Mouse (Mus musculus) ES-E14 (cell line): ENCODE results near the gene Cby1. TPM values are rescaled to one million over a fixed set of nuclear protein-coding genes. Genes with fewer than 3 reads are reported as not detected.

Experiments
- DNase-seq: peaks from one replicate; pipeline ENCODE4 v3.0.0-alpha.2; 2013; ENCODE audit warnings: low read depth, low spot score
- H3K27ac ChIP-seq: 2 replicates; pipeline ENCODE4 v1.5.1; 2012; ENCODE audit warnings: low read depth, mild to moderate bottlenecking, low read length, moderate library complexity, mixed read lengths; ENCODE audit not compliant: poor library complexity, insufficient read depth, severe bottlenecking
- H3K36me3 ChIP-seq: 2 replicates; pipeline ENCODE4 v1.6.1; 2012; ENCODE audit warnings: mild to moderate bottlenecking, low read length, moderate library complexity, mixed read lengths; ENCODE audit not compliant: control insufficient read depth, poor library complexity, insufficient read depth, severe bottlenecking
- H3K4me1 ChIP-seq, 2 experiments: fragments of 150-350 bp in 1 of 2; sonication (generic) in 1 of 2; 2 replicates each; pipeline ENCODE4 v1.6.1; 2012; ENCODE audit warnings: low read length in 2 of 2, mild to moderate bottlenecking in 1 of 2, mixed read lengths in 1 of 2; ENCODE audit not compliant: control insufficient read depth in 2 of 2, insufficient read depth in 2 of 2, poor library complexity in 1 of 2
- H3K4me3 ChIP-seq, 2 experiments: fragments of 150-350 bp in 1 of 2; sonication (generic) in 1 of 2; 2 replicates each; pipeline ENCODE4 v1.5.1; 2012; ENCODE audit warnings: low read length in 2 of 2, low read depth in 1 of 2, mild to moderate bottlenecking in 1 of 2, mixed read lengths in 1 of 2; ENCODE audit not compliant: insufficient read depth in 1 of 2, poor library complexity in 1 of 2, severe bottlenecking in 1 of 2
- H3K9ac ChIP-seq: 2 replicates; pipeline ENCODE4 v1.6.1; 2012; ENCODE audit warnings: low read depth, mild to moderate bottlenecking, low read length, mixed read lengths; ENCODE audit not compliant: poor library complexity, insufficient read depth, severe bottlenecking
- H3K9me3 ChIP-seq: fragments of 150-350 bp; sonication (generic); 2 replicates; pipeline ENCODE4 v1.6.1; 2012; ENCODE audit warnings: low read depth, mild to moderate bottlenecking, low read length; ENCODE audit not compliant: control insufficient read depth, insufficient read depth
- CHD2 ChIP-seq: IDR thresholded peaks from 2 replicates; pipeline ENCODE4 v1.6.1; 2014; ENCODE audit warnings: mild to moderate bottlenecking, low read depth, low read length, inconsistent platforms
- HCFC1 ChIP-seq: IDR thresholded peaks from 2 replicates; pipeline ENCODE4 v1.6.1; 2012; ENCODE audit warnings: low read length, inconsistent platforms, borderline replicate concordance; ENCODE audit not compliant: insufficient read depth
- MAFK ChIP-seq: IDR thresholded peaks from 2 replicates; pipeline ENCODE4 v1.6.1; 2014; ENCODE audit warnings: mild to moderate bottlenecking, low read depth, low read length, inconsistent platforms; ENCODE audit not compliant: insufficient read depth
- ZC3H11A ChIP-seq: IDR thresholded peaks from 2 replicates; pipeline ENCODE4 v1.6.1; 2012; ENCODE audit warnings: low read depth, mild to moderate bottlenecking, inconsistent platforms, low read length, borderline replicate concordance
- ZNF384 ChIP-seq: IDR thresholded peaks from 2 replicates; pipeline ENCODE4 v1.6.1; 2012; ENCODE audit warnings: low read depth, low read length, inconsistent platforms
- in situ Hi-C, 2 experiments: fragments of 600-800 bp; cut with MboI; formaldehyde crosslinking; loops; one replicate each; pipeline ENCODE4 v1.15.1; 2025; ENCODE audit warnings: low sequenced_read_pairs in 2 of 2, inconsistent platforms in 1 of 2; ENCODE audit not compliant: unreplicated experiment in 2 of 2
- total RNA-seq: library from RNA; depleted of rRNA; stranded (reverse); fragments of 300-350 nt; gene quantifications from 2 replicates; pipeline ENCODE4 v1.2.3, GENCODE M21; 2012

Gene Cby1
- total RNA-seq, 1 experiment = 29.5 TPM

GRCm38 (mm10) chr15:79617135-79617534 is 41.9 kb upstream of the Cby1 start:
- H3K4me1 ChIP-seq = peaks cover 1 to 27% of the 10 kb centered on the region in 2 experiments; a peak in 2 of 4 replicates
- DNase-seq = no peak
- in situ Hi-C loops = no loop called here
- no peaks in the 10 kb centered on the region for H3K9me3 ChIP-seq
- H3K27ac ChIP-seq = no peak overlapping the region
- peak overlapping the region; percentile 57 to 76 for H3K4me3 ChIP-seq
- TF ChIP-seq MAFK (no peak), CHD2 (no peak), HCFC1 (no peak), ZNF384 (no peak), ZC3H11A (no peak)
- H3K9ac ChIP-seq = peak overlapping the region; percentile 51
- no peaks in the 10 kb centered on the region; the same call in 1 of the 2 replicates for H3K36me3 ChIP-seq

DNA sequence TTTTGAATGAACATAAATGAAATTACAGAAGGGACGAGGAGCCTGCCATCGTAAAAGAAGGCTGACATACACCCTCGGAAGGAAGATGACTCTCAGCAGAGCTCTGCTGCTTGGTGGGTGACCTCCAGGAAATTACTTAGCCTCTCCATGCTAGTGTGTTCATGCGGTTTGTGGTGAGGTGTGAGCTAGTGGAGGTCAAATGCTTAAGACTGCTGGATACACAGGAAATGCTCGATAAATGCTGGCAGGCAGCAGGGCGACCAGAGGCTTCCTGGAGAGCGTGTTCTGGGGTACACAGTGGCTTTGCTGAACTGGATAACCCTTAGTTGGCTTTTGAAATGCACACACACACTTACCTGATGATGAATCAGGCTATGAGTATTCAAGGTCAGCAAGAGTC is 40.5 kb upstream of the Cby1 start:
- H3K36me3 ChIP-seq = no peaks in the 10 kb centered on the region; the same call in 1 of the 2 replicates
- H3K27ac ChIP-seq = no peak overlapping the region
- in situ Hi-C loops = no loop called here
- H3K9me3 ChIP-seq = no peaks in the 10 kb centered on the region
- DNase-seq = no peak
- TF ChIP-seq CHD2 (no peak), ZC3H11A (no peak), MAFK (no peak), HCFC1 (no peak), ZNF384 (no peak)
- H3K4me1 ChIP-seq = peaks cover 1 to 21% of the 10 kb centered on the region in 2 experiments; a peak in 2 of 4 replicates
- H3K4me3 ChIP-seq = no peak overlapping the region
- no peak overlapping the region for H3K9ac ChIP-seq

- in situ Hi-C loops = no loop called here
- Histone ChIP-seq H3K4me3 (no peak overlapping the region), H3K9ac (no peak overlapping the region), H3K9me3 (no peaks in the 10 kb centered on the region), H3K36me3 (no peaks in the 10 kb centered on the region; the same call in 1 of the 2 replicates), H3K27ac (no peak overlapping the region), H3K4me1 (peaks cover 1 to 18% of the 10 kb centered on the region in 2 experiments; a peak in 2 of 4 replicates)
- DNase-seq = no peak
- TF ChIP-seq HCFC1 = no peak
- TF ChIP-seq ZC3H11A = no peak
Observed at GRCm38 (mm10) chr15:79619770-79620414, 39.1 kb upstream of the Cby1 start.

- H3K9me3 ChIP-seq = no peaks in the 10 kb centered on the region
- no peak for TF ChIP-seq CHD2
- no peak for TF ChIP-seq ZNF384
- no peak for TF ChIP-seq ZC3H11A
- no peak for TF ChIP-seq HCFC1
- no peak for TF ChIP-seq MAFK
- no peaks in the 10 kb centered on the region for H3K36me3 ChIP-seq
- no peak overlapping the region for H3K9ac ChIP-seq
- no peak for DNase-seq
- no peak overlapping the region for H3K4me3 ChIP-seq
- peaks cover 9 to 22% of the 10 kb centered on the region in 2 experiments; a peak in 3 of 4 replicates for H3K4me1 ChIP-seq
- H3K27ac ChIP-seq = no peak overlapping the region
- in situ Hi-C loops = no loop called here
Observed at GRCm38 (mm10) chr15:79630471-79630870, 28.5 kb upstream of the Cby1 start.
